Mouse (Mus musculus) heart, adult 2 months (tissue): ENCODE results near the gene Poldip3. TPM values are rescaled to one million over a fixed set of nuclear protein-coding genes. Genes with fewer than 3 reads are reported as not detected.

Experiments used
- DNase-seq, 2 experiments: peaks; one replicate each; pipeline ENCODE4 v3.0.0; 2021
- H3K27ac ChIP-seq: fragments of 200-600 bp; 2 replicates; pipeline ENCODE4 v1.8.1; 2022
- H3K27me3 ChIP-seq: fragments of 200-500 bp; 2 replicates; pipeline ENCODE4 v1.6.1; 2012; ENCODE audit warnings: mild to moderate bottlenecking, low read length, inconsistent platforms, mixed read lengths; ENCODE audit not compliant: control insufficient read depth, insufficient read depth
- H3K36me3 ChIP-seq: fragments of 200-500 bp; 2 replicates; pipeline ENCODE4 v1.6.1; 2012; ENCODE audit warnings: low read length, inconsistent platforms; ENCODE audit not compliant: control insufficient read depth, insufficient read depth
- H3K4me1 ChIP-seq: fragments of 200-500 bp; 2 replicates; pipeline ENCODE4 v1.6.1; 2011; ENCODE audit warnings: low read length; ENCODE audit not compliant: control insufficient read depth, insufficient read depth
- H3K4me3 ChIP-seq: fragments of 200-600 bp; 2 replicates; pipeline ENCODE4 v1.8.1; 2022
- H3K79me2 ChIP-seq: fragments of 200-500 bp; replicated peaks from 2 replicates; pipeline ENCODE4 v1.6.1; 2012; ENCODE audit warnings: mild to moderate bottlenecking, inconsistent platforms, low read length, moderate library complexity, mixed read lengths; ENCODE audit not compliant: control insufficient read depth, insufficient read depth
- H3K9ac ChIP-seq: fragments of 200-500 bp; 2 replicates; pipeline ENCODE4 v1.6.1; 2012; ENCODE audit warnings: low read depth, mild to moderate bottlenecking, control low read depth, inconsistent platforms, low read length, mixed read lengths
- CTCF ChIP-seq: fragments of 200-600 bp; IDR thresholded peaks from 2 replicates; pipeline ENCODE4 v1.8.1; 2022; ENCODE audit warnings: antibody characterized with exemption, mild to moderate bottlenecking, moderate library complexity
- EP300 ChIP-seq: fragments of 200-500 bp; IDR thresholded peaks from 2 replicates; pipeline ENCODE4 v1.6.1; 2011; ENCODE audit warnings: low read depth, low read length, control low read depth; ENCODE audit not compliant: insufficient read depth
- POLR2A ChIP-seq: fragments of 200-500 bp; IDR thresholded peaks from 2 replicates; pipeline ENCODE4 v1.6.1; 2011; ENCODE audit warnings: mild to moderate bottlenecking, low read depth, low read length, control low read depth; ENCODE audit not compliant: insufficient read depth
- WGBS: fragments of 180-500 bp; shearing (Covaris S2); methylation state at CpG from one replicate; pipeline ENCODE4 v1.1.7; 2018; 5-methylcytosine and 5-hydroxymethylcytosine counted together
- intact Hi-C: fragments of 180-260 bp; cut with DNase I; formaldehyde crosslinking; loops from one replicate; pipeline ENCODE4 v1.15.1; 2025
- polyA plus RNA-seq: library from polyadenylated mRNA; depleted of rRNA; stranded (reverse); fragments of >200 nt; gene quantifications from 2 replicates; pipeline ENCODE4 v1.2.3, GENCODE M21; 2012
- total RNA-seq, 2 experiments: library from RNA; stranded (reverse); gene quantifications; 2 replicates each; pipeline ENCODE4 v1.2.3; 2021

Gene Poldip3
- total and polyA plus RNA-seq, 3 experiments = 20.0 to 24.7 (median 23.6) TPM

DNA sequence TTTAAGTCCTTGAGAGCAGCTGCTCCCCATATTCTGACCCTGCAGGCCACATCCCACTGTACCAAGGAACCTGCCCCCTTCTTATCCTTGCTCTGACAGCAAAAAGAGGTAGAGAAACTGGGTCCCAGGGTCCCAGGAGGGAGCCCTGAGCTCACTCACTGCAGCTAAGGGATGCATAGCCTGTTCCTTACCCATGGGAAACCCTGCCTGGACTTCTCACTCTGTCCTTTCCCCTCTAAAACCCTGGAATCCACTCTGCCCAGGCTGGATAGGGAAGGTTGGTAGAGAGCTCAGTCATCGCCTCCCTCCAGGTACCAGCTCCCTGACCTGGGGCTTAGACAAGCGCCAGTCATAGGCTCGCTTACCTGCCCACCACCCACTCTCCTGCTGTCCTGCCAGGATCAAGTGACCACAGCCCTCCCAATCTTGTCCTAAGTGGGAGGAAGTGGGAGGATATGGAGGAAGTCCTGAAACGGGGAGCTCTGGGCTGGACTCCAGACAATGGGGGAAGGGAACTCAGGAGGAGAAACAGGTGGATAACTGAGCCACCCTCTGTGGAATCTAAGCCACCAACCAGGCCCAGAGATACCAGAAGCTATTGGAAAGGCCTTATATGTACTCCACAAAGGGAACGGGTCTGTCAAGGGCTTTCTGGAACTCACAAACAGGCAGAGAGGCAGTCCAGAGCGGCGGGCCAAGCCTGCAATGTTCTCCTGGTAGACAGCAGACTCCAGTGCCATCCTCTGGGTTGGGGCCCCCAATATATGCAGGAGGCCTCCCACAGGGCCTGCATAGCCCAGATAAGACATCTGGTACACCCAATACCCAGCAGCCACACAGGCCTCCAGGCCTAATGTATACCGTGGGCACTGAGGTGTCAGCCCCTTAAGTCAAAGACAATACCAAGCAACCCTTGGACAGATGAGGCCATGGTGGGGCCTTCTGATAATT lies 20.9 kb upstream of the Poldip3 start:
- intact Hi-C loops = loop anchor here (5.0 kb wide), 1 partner anchor 37 kb away; no protein-coding TSS in a partner anchor
- TF ChIP-seq POLR2A = peak; percentile 92
- peak; percentile 82 for TF ChIP-seq EP300
- no peak for TF ChIP-seq CTCF
- WGBS = 54% methylated on average over 8 of the region's 8 CpGs
- Histone ChIP-seq H3K79me2 (no peaks in the 10 kb centered on the region), H3K27ac (peak overlapping the region; percentile 96), H3K9ac (peak overlapping the region; percentile 60), H3K27me3 (no peaks in the 10 kb centered on the region), H3K36me3 (peaks cover 3% of the 10 kb centered on the region), H3K4me3 (peak overlapping the region; percentile 53), H3K4me1 (peaks cover 31% of the 10 kb centered on the region)
- peak; percentile 74 to 75 for DNase-seq

DNA sequence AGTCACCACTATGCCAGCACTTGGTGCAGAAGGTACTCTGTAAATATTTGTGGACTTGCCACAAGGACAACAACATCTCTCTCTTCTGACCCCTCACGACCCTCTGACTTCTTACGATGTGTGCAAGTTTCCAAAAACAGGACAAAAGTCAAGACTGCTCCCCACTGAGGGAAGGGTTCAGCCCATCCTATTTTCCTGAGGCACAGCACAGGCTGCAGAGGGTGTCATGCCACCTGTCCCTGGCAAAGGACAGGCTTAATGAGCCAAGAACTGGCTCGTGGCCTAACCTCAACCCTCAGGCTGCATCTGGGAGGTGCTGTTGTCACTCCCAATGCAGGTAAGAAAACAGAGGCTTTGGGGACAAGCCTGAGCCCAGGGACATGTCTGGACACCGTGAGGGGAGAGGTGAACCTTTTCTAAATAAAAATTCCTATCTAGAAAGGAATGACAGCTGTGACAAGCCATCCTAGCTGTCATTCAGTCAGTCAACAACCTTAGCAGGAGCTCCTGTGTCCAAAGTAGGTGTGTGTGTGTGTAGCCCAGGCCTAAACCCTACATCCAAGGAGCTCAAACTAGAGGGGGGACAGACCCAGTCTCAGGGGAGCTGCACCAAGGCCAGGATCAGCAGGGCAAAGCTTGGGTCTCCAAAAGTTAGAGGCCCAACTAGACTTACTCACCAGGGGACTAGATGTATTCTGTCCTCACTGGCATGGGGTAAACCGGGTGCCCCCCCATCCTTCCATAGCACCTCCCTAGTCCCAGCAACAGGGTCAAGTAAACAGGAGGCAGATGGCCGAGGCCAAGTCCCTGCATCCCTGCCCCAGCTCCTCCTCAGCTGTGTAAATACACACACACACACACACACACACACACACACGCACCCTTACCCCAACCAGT lies 19.9 kb upstream of the Poldip3 start:
- WGBS = 54% methylated on average over 7 of the region's 7 CpGs
- H3K4me1 ChIP-seq = peaks cover 34% of the 10 kb centered on the region
- peak overlapping the region; percentile 96 for H3K27ac ChIP-seq
- H3K4me3 ChIP-seq = peak overlapping the region; percentile 53
- H3K79me2 ChIP-seq = no peaks in the 10 kb centered on the region
- intact Hi-C loops = no loop called here
- peak overlapping the region; percentile 60 for H3K9ac ChIP-seq
- H3K27me3 ChIP-seq = no peaks in the 10 kb centered on the region
- peak; percentile 24 to 43 for DNase-seq
- peaks cover 3% of the 10 kb centered on the region for H3K36me3 ChIP-seq
- no peak for TF ChIP-seq CTCF
- no peak for TF ChIP-seq EP300
- no peak for TF ChIP-seq POLR2A

DNA sequence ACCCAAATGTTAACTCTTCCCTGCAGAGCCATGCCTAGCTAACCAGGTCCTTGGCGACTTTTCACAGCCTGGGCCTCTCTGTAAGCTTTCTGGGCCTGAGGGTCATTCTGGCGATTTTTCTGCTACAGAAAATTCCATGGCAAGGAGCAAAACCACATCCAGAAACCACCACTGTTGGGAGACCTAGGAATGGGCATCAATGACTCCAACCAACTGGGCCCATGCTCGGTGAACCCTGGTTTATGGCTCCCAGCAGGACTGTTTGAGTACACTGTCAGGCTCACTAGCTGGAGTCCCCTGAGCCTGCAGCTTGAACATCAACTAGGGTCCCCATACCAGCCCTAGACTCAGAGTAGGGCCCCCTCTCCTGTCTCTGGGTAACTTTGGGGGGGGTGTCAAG lies 19.1 kb upstream of the Poldip3 start:
- Histone ChIP-seq H3K36me3 (peaks cover 3% of the 10 kb centered on the region), H3K4me1 (peaks cover 34% of the 10 kb centered on the region), H3K4me3 (no peak overlapping the region), H3K27me3 (no peaks in the 10 kb centered on the region), H3K9ac (no peak overlapping the region), H3K27ac (no peak overlapping the region; the same call in 1 of the 2 replicates), H3K79me2 (no peaks in the 10 kb centered on the region)
- no peak for TF ChIP-seq EP300
- 88% methylated on average over 3 of the region's 3 CpGs for WGBS
- intact Hi-C loops = no loop called here
- no peak for DNase-seq

DNA sequence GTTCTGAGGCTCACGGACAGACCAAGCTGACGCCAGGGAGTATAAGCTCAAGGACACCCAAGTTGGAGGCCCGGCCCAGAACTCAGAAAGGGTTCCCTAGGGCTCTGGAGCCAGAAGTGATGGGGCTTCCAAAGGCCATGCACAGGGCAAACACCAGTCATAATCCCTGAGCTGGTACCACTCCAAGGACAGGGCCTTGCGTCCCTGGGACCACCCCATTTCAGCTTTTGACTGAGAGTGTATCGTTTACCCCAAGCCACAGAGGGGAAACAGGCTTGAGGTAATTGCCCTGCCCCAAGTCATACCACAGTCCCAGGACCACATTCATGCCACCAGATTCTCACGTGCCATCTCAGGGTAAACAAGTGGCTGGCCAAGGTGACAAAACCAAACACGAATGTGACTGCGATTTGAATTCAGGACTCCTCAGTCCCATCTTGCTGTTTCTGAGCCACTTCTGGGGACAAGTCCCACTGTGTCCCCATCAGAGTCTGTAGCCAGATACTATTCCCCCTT lies 18.4 kb upstream of the Poldip3 start:
- H3K4me3 ChIP-seq = no peak overlapping the region
- TF ChIP-seq POLR2A (no peak), EP300 (no peak), CTCF (no peak)
- DNase-seq = peak in 1 of 2 experiments; percentile 2
- H3K79me2 ChIP-seq = no peaks in the 10 kb centered on the region
- intact Hi-C loops = no loop called here
- H3K27ac ChIP-seq = peak overlapping the region; percentile 73
- peaks cover 3% of the 10 kb centered on the region for H3K36me3 ChIP-seq
- WGBS = 90% methylated on average over 8 of the region's 8 CpGs
- H3K4me1 ChIP-seq = peaks cover 36% of the 10 kb centered on the region
- no peak overlapping the region for H3K9ac ChIP-seq
- H3K27me3 ChIP-seq = no peaks in the 10 kb centered on the region

DNA sequence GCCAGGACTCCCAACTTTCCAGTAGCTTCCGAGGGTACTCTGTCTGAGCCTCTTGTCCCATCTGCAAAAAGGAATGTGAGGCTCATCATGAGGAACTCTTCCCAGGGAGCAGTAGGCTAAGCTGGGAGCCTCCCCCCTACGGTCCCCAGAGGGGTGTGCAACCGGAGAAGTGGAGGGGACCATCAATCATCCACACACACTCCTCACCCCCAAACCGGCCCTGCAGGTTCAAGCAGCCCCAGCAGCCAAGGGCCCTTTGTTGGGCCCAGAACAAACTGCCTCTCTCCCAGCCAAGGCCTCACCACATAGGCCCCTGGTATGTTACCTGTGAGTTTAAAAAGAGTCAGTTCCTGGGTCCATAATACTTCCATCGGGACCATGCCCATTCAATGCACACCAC lies 17.9 kb upstream of the Poldip3 start:
- peak in 1 of 2 experiments; percentile 10 for DNase-seq
- peaks cover 36% of the 10 kb centered on the region for H3K4me1 ChIP-seq
- peak overlapping the region; percentile 73 for H3K27ac ChIP-seq
- 79% methylated on average over 5 of the region's 5 CpGs for WGBS
- intact Hi-C loops = no loop called here
- H3K36me3 ChIP-seq = peaks cover 3% of the 10 kb centered on the region
- H3K79me2 ChIP-seq = no peaks in the 10 kb centered on the region
- H3K9ac ChIP-seq = no peak overlapping the region
- H3K4me3 ChIP-seq = no peak overlapping the region
- TF ChIP-seq POLR2A (no peak), EP300 (no peak), CTCF (no peak)
- no peaks in the 10 kb centered on the region for H3K27me3 ChIP-seq
